Mouse (Mus musculus) megakaryocyte, embryonic 14.5 days (primary cell): ENCODE measurements around the gene Gm16181.

ENCODE experiments used
- FLI1 ChIP-seq: IDR thresholded peaks from 2 replicates; pipeline ENCODE4 v1.6.1; 2012; ENCODE audit warnings: low read length, inconsistent platforms, mixed read lengths
- GATA1 ChIP-seq: IDR thresholded peaks from 3 replicates; pipeline ENCODE4 v1.6.1; 2012; ENCODE audit warnings: mixed read lengths, low read length, inconsistent platforms, borderline replicate concordance

DNA sequence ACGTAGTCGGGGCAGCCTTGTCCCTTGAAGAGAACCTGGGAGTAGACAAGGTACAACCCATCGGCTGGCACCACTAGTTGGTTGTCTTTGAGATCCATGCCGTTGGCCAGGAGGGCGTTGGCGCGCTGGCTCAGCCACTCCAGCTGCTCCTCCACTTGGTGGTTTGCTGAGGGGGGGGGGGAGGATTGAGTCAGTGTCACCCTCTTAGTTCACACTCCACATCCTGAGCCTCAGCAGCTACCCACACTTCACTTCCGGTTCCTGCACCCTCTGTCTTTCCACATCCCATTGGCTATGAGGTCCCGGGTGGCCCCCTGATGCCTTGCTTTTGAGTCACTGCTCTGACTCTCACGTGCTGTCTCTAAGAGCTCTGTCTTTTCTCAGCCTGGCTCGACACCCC, 20.2 kb upstream of the Gm16181 start:
- TF ChIP-seq GATA1: no peak
- TF ChIP-seq FLI1: no peak; the same call in 1 of the 2 replicates
